Mouse (Mus musculus) midbrain, embryonic 11.5 days (tissue): ENCODE results near the gene Pln. TPM values are rescaled to one million over a fixed set of nuclear protein-coding genes. Genes with fewer than 3 reads are reported as not detected.

ENCODE experiments used
- ATAC-seq: fragments of 200-750 bp; cut with Nextera tagmentation; 2 replicates; pipeline ENCODE4 v1.8.0; 2017; ENCODE audit warnings: moderate TSS enrichment, moderate library complexity; ENCODE audit not compliant: low FRiP score
- DNase-seq: peaks from one replicate; pipeline ENCODE4 v3.0.0; 2015; ENCODE audit warnings: low spot score; ENCODE audit errors: missing footprints
- H3K27ac ChIP-seq: fragments of 300-500 bp; sonication (generic); 2 replicates; pipeline ENCODE4 v1.5.1; 2014; ENCODE audit warnings: low read depth, low read length
- H3K27me3 ChIP-seq: fragments of 300-500 bp; sonication (generic); 2 replicates; pipeline ENCODE4 v1.6.1; 2014; ENCODE audit warnings: mild to moderate bottlenecking, low read length, moderate library complexity, mixed read lengths; ENCODE audit not compliant: control insufficient read depth, insufficient read depth
- H3K36me3 ChIP-seq: fragments of 300-500 bp; sonication (generic); 2 replicates; pipeline ENCODE4 v1.6.1; 2014; ENCODE audit warnings: mild to moderate bottlenecking, low read length, moderate library complexity, mixed read lengths; ENCODE audit not compliant: control insufficient read depth, insufficient read depth
- H3K4me1 ChIP-seq: fragments of 300-500 bp; sonication (generic); 2 replicates; pipeline ENCODE4 v1.6.1; 2014; ENCODE audit warnings: low read length; ENCODE audit not compliant: control insufficient read depth, insufficient read depth
- H3K4me2 ChIP-seq: fragments of 300-500 bp; sonication (generic); 2 replicates; pipeline ENCODE4 v1.6.1; 2014; ENCODE audit warnings: mild to moderate bottlenecking, moderate library complexity
- H3K4me3 ChIP-seq: fragments of 300-500 bp; sonication (generic); 2 replicates; pipeline ENCODE4 v1.5.1; 2014; ENCODE audit warnings: low read depth, low read length
- H3K9ac ChIP-seq: fragments of 300-500 bp; sonication (generic); 2 replicates; pipeline ENCODE4 v1.6.1; 2014; ENCODE audit warnings: low read length
- H3K9me3 ChIP-seq: fragments of 300-500 bp; sonication (generic); 2 replicates; pipeline ENCODE4 v1.6.1; 2016; ENCODE audit warnings: low read length; ENCODE audit not compliant: control insufficient read depth
- whole genome bisulfite sequencing: fragments of 180-500 bp; shearing (Covaris S2); extraction: QIAGEN DNeasy Blood & Tissue Kit; methylation state at CpG from one replicate; pipeline ENCODE4 v1.1.7; 2014; 5-methylcytosine and 5-hydroxymethylcytosine counted together
- polyA plus RNA-seq: library from polyadenylated mRNA; unstranded; fragments of >200 nt; fragmentation: Nextera tagmentation; extraction: Ambion mirVana; gene quantifications from 2 replicates; pipeline ENCODE4 v1.2.1, GENCODE M21; 2014

Gene Pln
- polyA plus RNA-seq, 1 experiment from 2014 or later = 1.1 TPM

GRCm38 (mm10) chr10:53335974-53336373 lies 1.5 kb upstream of the Pln start:
- Histone ChIP-seq H3K36me3 (no peaks in the 10 kb centered on the region), H3K27ac (no peak overlapping the region), H3K9ac (no peak overlapping the region), H3K4me1 (no peaks in the 10 kb centered on the region), H3K4me3 (no peak overlapping the region), H3K27me3 (no peaks in the 10 kb centered on the region), H3K4me2 (no peak overlapping the region), H3K9me3 (no peaks in the 10 kb centered on the region)
- no peak for ATAC-seq
- DNase-seq = peak; percentile 47
- WGBS = 93% methylated on average over 3 of the region's 3 CpGs

GRCm38 (mm10) chr10:53339045-53339444 lies 1.6 kb downstream of the Pln start:
- Histone ChIP-seq H3K4me1 (no peaks in the 10 kb centered on the region), H3K9ac (no peak overlapping the region), H3K4me3 (no peak overlapping the region), H3K4me2 (no peak overlapping the region), H3K36me3 (no peaks in the 10 kb centered on the region), H3K27me3 (no peaks in the 10 kb centered on the region), H3K9me3 (no peaks in the 10 kb centered on the region), H3K27ac (no peak overlapping the region)
- no peak for ATAC-seq
- peak; percentile 66 for DNase-seq
- 59% methylated on average over 2 of the region's 2 CpGs for WGBS

GRCm38 (mm10) chr10:53341288-53341965 lies 4.0 kb downstream of the Pln start:
- Histone ChIP-seq H3K27ac (no peak overlapping the region), H3K9ac (no peak overlapping the region), H3K27me3 (no peaks in the 10 kb centered on the region), H3K36me3 (no peaks in the 10 kb centered on the region), H3K9me3 (no peaks in the 10 kb centered on the region), H3K4me1 (no peaks in the 10 kb centered on the region), H3K4me3 (no peak overlapping the region), H3K4me2 (no peak overlapping the region)
- DNase-seq (peak; percentile 72), ATAC-seq (peak; percentile 46; the same call in 1 of the 2 replicates)
- WGBS = 76% methylated on average over 7 of the region's 7 CpGs

GRCm38 (mm10) chr10:53342166-53342728 lies 4.8 kb downstream of the Pln start:
- Histone ChIP-seq H3K27ac (no peak overlapping the region), H3K9ac (no peak overlapping the region), H3K27me3 (no peaks in the 10 kb centered on the region), H3K9me3 (no peaks in the 10 kb centered on the region), H3K4me3 (no peak overlapping the region), H3K4me1 (no peaks in the 10 kb centered on the region), H3K4me2 (no peak overlapping the region), H3K36me3 (no peaks in the 10 kb centered on the region)
- DNase-seq = peak; percentile 37
- ATAC-seq = no peak
- 89% methylated on average over 9 of the region's 9 CpGs for WGBS

- no peaks in the 10 kb centered on the region for H3K4me1 ChIP-seq
- ATAC-seq (no peak), DNase-seq (peak; percentile 26)
- H3K4me3 ChIP-seq = no peak overlapping the region
- no peaks in the 10 kb centered on the region for H3K9me3 ChIP-seq
- H3K4me2 ChIP-seq = no peak overlapping the region
- no peaks in the 10 kb centered on the region for H3K27me3 ChIP-seq
- H3K36me3 ChIP-seq = no peaks in the 10 kb centered on the region
- H3K27ac ChIP-seq = no peak overlapping the region
- 88% methylated on average over 6 of the region's 6 CpGs for WGBS
- no peak overlapping the region for H3K9ac ChIP-seq
Measured at GRCm38 (mm10) chr10:53343384-53343783, 5.9 kb downstream of the Pln start.

GRCm38 (mm10) chr10:53343865-53344264 lies 6.4 kb downstream of the Pln start:
- no peak overlapping the region for H3K27ac ChIP-seq

GRCm38 (mm10) chr10:53345508-53345907 lies 8.0 kb downstream of the Pln start:
- H3K4me1 ChIP-seq = no peaks in the 10 kb centered on the region
- ATAC-seq (no peak), DNase-seq (peak; percentile 53)
- WGBS = 89% methylated on average over 4 of the region's 4 CpGs
- H3K27me3 ChIP-seq = no peaks in the 10 kb centered on the region
- H3K9ac ChIP-seq = no peak overlapping the region
- no peak overlapping the region for H3K4me2 ChIP-seq
- H3K27ac ChIP-seq = no peak overlapping the region
- no peaks in the 10 kb centered on the region for H3K36me3 ChIP-seq
- no peaks in the 10 kb centered on the region for H3K9me3 ChIP-seq
- H3K4me3 ChIP-seq = no peak overlapping the region

More at GRCm38 (mm10) chr10:53343865-53344264, 6.4 kb downstream of the Pln start:
- ATAC-seq = no peak
- Histone ChIP-seq H3K4me2 (no peak overlapping the region), H3K36me3 (no peaks in the 10 kb centered on the region), H3K4me1 (no peaks in the 10 kb centered on the region), H3K9ac (no peak overlapping the region), H3K9me3 (no peaks in the 10 kb centered on the region), H3K27me3 (no peaks in the 10 kb centered on the region), H3K4me3 (no peak overlapping the region)
- 73% methylated on average over 10 of the region's 10 CpGs for WGBS
- peak; percentile 65 for DNase-seq

- Histone ChIP-seq H3K36me3 (no peaks in the 10 kb centered on the region), H3K27ac (no peak overlapping the region), H3K4me2 (no peak overlapping the region), H3K9me3 (no peaks in the 10 kb centered on the region), H3K27me3 (no peaks in the 10 kb centered on the region), H3K4me1 (no peaks in the 10 kb centered on the region), H3K9ac (no peak overlapping the region), H3K4me3 (no peak overlapping the region)
- peak; percentile 93 for DNase-seq
- WGBS = 46% methylated on average over 3 of the region's 3 CpGs
- peak; percentile 40; the same call in 1 of the 2 replicates for ATAC-seq
Measured at GRCm38 (mm10) chr10:53346506-53346905, 9.0 kb downstream of the Pln start.

GRCm38 (mm10) chr10:53346916-53347315 lies 9.4 kb downstream of the Pln start:
- no peaks in the 10 kb centered on the region for H3K4me1 ChIP-seq
- no peaks in the 10 kb centered on the region for H3K27me3 ChIP-seq
- H3K27ac ChIP-seq = no peak overlapping the region
- DNase-seq = peak; percentile 26
- no peaks in the 10 kb centered on the region for H3K36me3 ChIP-seq
- 90% methylated on average over 5 of the region's 5 CpGs for WGBS
- H3K9ac ChIP-seq = no peak overlapping the region
- ATAC-seq = peak; percentile 30; the same call in 1 of the 2 replicates
- H3K9me3 ChIP-seq = no peaks in the 10 kb centered on the region
- H3K4me3 ChIP-seq = no peak overlapping the region
- no peak overlapping the region for H3K4me2 ChIP-seq
